Mouse (Mus musculus): Measurements from ENCODE around the gene Jaml. TPM values are rescaled to one million over a fixed set of nuclear protein-coding genes. Genes with fewer than 3 reads are reported as not detected.

Jaml gene
- polyA plus RNA-seq, 1 experiment from 2014 or later = 0.60 TPM

- H3K4me3 ChIP-seq (ENCODE audit: low read length) = no peak overlapping the region
- H3K27me3 ChIP-seq (ENCODE audit: control insufficient read depth, insufficient read depth, low read depth, low read length) = peaks cover 70% of the 10 kb centered on the region
- ATAC-seq (ENCODE audit: low read depth) = no peak
- peaks cover 7% of the 10 kb centered on the region for H3K4me1 ChIP-seq (replicated peaks; ENCODE audit: control insufficient read depth, insufficient read depth, low read length)
- no peak overlapping the region for H3K27ac ChIP-seq (ENCODE audit: low read length)
- no peak overlapping the region for H3K4me2 ChIP-seq (ENCODE audit: low read depth, low read length)
- H3K36me3 ChIP-seq (ENCODE audit: control insufficient read depth, insufficient read depth, low read length) = no peaks in the 10 kb centered on the region
- H3K9ac ChIP-seq (ENCODE audit: low read length) = no peak overlapping the region
- 48% methylated on average over 3 of the region's 3 CpGs for WGBS
- H3K9me3 ChIP-seq (ENCODE audit: control insufficient read depth, low read length) = no peaks in the 10 kb centered on the region
Measured at GRCm38 (mm10) chr9:45142686-45143085, 63.7 kb downstream of the Jaml start.

DNA sequence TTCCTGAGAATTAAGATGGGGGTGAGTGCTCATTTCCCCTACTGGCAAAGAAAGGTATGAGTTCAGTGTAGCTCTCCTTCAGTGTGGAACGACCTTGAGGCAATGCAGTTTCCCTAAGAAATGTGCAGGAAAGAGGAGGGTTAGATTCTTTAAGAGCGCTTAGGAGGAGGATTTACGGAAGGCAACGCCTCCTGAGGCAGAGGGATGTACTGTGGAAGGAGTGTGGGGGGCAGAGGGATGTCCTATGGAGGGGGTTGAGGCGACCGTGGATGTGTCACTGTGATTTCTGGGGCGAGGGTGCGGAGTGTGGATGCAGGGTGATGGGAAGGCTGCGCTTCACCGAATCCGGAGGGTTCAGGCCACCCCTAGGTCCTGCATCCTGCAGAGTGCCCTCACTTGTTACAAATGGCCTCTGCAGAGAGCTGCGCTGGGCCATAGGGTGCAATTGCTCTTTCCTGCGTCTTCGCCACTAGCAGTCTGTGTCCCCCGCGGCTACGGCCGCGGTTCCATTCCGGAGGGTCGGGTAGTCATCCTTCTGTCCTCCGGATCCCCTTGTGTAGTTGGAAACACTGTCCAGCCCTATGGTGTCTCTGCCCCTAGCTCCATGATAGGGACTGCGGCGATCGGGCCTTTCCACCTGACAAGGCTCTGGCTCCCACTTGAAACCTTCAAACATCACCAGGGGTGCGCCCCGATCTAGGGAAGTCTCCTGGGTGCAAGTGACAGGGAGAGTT, 66.7 kb downstream of the Jaml start:
- no peak overlapping the region for H3K27ac ChIP-seq (ENCODE audit: low read length)
- H3K27me3 ChIP-seq (ENCODE audit: control insufficient read depth, insufficient read depth, low read depth, low read length) = peaks cover 44% of the 10 kb centered on the region
- peak overlapping the region; percentile 62 for H3K4me2 ChIP-seq (ENCODE audit: low read depth, low read length)
- H3K36me3 ChIP-seq (ENCODE audit: control insufficient read depth, insufficient read depth, low read length) = no peaks in the 10 kb centered on the region
- no peak for ATAC-seq (ENCODE audit: low read depth)
- no peaks in the 10 kb centered on the region; the same call in 1 of the 2 replicates for H3K4me1 ChIP-seq (replicated peaks; ENCODE audit: control insufficient read depth, insufficient read depth, low read length)
- H3K9ac ChIP-seq (ENCODE audit: low read length) = peak overlapping the region; percentile 33; the same call in 1 of the 2 replicates
- peak overlapping the region; percentile 34 for H3K4me3 ChIP-seq (ENCODE audit: low read length)
- H3K9me3 ChIP-seq (ENCODE audit: control insufficient read depth, low read length) = no peaks in the 10 kb centered on the region
- WGBS = 4% methylated on average over 27 of the region's 27 CpGs

DNA sequence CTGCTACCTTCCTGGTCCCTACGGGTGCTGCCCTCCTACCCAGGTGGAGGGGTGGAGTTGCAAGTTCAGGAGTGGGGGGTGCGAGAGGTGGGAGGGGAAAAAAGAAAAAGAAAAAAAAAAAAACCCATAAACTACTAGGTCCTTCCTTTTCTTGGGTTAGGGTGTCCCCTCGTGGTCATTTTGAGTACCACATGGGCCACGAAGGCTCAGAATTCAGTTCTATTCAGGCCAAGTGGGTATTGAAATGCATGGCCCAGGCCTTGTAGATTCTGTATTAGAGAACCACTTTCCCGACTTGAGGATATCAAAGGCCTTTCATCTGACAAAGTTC, 67.2 kb downstream of the Jaml start:
- Histone ChIP-seq H3K27me3 (ENCODE audit: control insufficient read depth, insufficient read depth, low read depth, low read length) (peaks cover 42% of the 10 kb centered on the region), H3K9ac (ENCODE audit: low read length) (no peak overlapping the region; the same call in 1 of the 2 replicates)

DNA sequence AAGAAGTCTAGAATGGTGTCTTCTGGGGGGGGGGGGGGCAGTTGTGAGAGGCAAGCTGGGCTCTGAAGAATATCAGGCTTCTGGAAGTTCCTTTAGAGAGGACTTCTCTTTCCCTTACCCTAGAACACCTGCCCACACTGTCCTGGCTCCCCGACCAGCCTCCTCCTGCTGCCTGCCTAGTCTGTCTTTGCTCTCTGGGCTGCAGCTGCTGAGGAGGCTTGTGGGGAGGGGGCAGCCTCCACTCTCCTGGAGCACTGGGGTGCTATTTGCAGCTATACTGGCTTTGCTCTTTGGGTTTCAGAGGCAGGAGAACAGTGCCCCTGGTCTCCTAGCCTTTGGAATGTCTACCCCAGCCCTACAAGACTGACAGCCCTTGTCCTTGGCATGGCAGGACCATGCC, 72.0 kb downstream of the Jaml start:
- Histone ChIP-seq H3K27me3 (ENCODE audit: control insufficient read depth, insufficient read depth, low read depth, low read length) (peaks cover 16% of the 10 kb centered on the region), H3K9me3 (ENCODE audit: control insufficient read depth, low read length) (no peaks in the 10 kb centered on the region), H3K4me3 (ENCODE audit: low read length) (no peak overlapping the region), H3K27ac (ENCODE audit: low read length) (no peak overlapping the region), H3K9ac (ENCODE audit: low read length) (no peak overlapping the region), H3K4me2 (ENCODE audit: low read depth, low read length) (no peak overlapping the region), H3K36me3 (ENCODE audit: control insufficient read depth, insufficient read depth, low read length) (no peaks in the 10 kb centered on the region), H3K4me1 (replicated peaks; ENCODE audit: control insufficient read depth, insufficient read depth, low read length) (no peaks in the 10 kb centered on the region; the same call in 1 of the 2 replicates)
- WGBS = 30% methylated on average over 1 of the region's 1 CpGs
- no peak for ATAC-seq (ENCODE audit: low read depth)

More for the DNA sequence above, 67.2 kb downstream of the Jaml start:
- no peaks in the 10 kb centered on the region for H3K9me3 ChIP-seq (ENCODE audit: control insufficient read depth, low read length)
- 0 out of 2 replicates have a peak, but pooled peaks have one; percentile 2 for ATAC-seq (ENCODE audit: low read depth)
- peak overlapping the region; percentile 34 for H3K4me3 ChIP-seq (ENCODE audit: low read length)
- no peaks in the 10 kb centered on the region for H3K36me3 ChIP-seq (ENCODE audit: control insufficient read depth, insufficient read depth, low read length)
- no peaks in the 10 kb centered on the region; the same call in 1 of the 2 replicates for H3K4me1 ChIP-seq (replicated peaks; ENCODE audit: control insufficient read depth, insufficient read depth, low read length)
- no peak overlapping the region for H3K27ac ChIP-seq (ENCODE audit: low read length)
- H3K4me2 ChIP-seq (ENCODE audit: low read depth, low read length) = peak overlapping the region; percentile 62
- WGBS = 2% methylated on average over 5 of the region's 5 CpGs

GRCm38 (mm10) chr9:45153361-45153760, 74.4 kb downstream of the Jaml start:
- ATAC-seq (ENCODE audit: low read depth) = no peak
- H3K9ac ChIP-seq (ENCODE audit: low read length) = no peak overlapping the region
- no peak overlapping the region for H3K4me3 ChIP-seq (ENCODE audit: low read length)
- no peak overlapping the region for H3K27ac ChIP-seq (ENCODE audit: low read length)
- no peaks in the 10 kb centered on the region for H3K27me3 ChIP-seq (ENCODE audit: control insufficient read depth, insufficient read depth, low read depth, low read length)
- no peaks in the 10 kb centered on the region for H3K4me1 ChIP-seq (replicated peaks; ENCODE audit: control insufficient read depth, insufficient read depth, low read length)
- H3K36me3 ChIP-seq (ENCODE audit: control insufficient read depth, insufficient read depth, low read length) = no peaks in the 10 kb centered on the region
- no peaks in the 10 kb centered on the region for H3K9me3 ChIP-seq (ENCODE audit: control insufficient read depth, low read length)
- 55% methylated on average over 7 of the region's 7 CpGs for WGBS
- no peak overlapping the region for H3K4me2 ChIP-seq (ENCODE audit: low read depth, low read length)

Other genes starting within 250 kb of the Jaml start
- 8.1 and 11.7 TPM in 2 replicates for gene Kmt2a, start 197.9 kb upstream of the Jaml start, polyA plus RNA-seq (2015; fragmentation: Nextera tagmentation; extraction: Ambion mirVana)
- 641 and 656 TPM in 2 replicates for gene Atp5l, start 158.4 kb upstream of the Jaml start, polyA plus RNA-seq (2015; fragmentation: Nextera tagmentation; extraction: Ambion mirVana)
- gene Ube4a, start 113.6 kb upstream of the Jaml start, polyA plus RNA-seq (2015; fragmentation: Nextera tagmentation; extraction: Ambion mirVana) = 26.3 and 28.3 TPM in 2 replicates
- gene Cd3g, start 98.8 kb upstream of the Jaml start, polyA plus RNA-seq (2015; fragmentation: Nextera tagmentation; extraction: Ambion mirVana) = 6.2 and 16.7 TPM in 2 replicates
- gene Cd3d, start 97.4 kb upstream of the Jaml start, polyA plus RNA-seq (2015; fragmentation: Nextera tagmentation; extraction: Ambion mirVana) = 2.4 and 6.5 TPM in 2 replicates
- 5.5 and 9.4 TPM in 2 replicates for gene Cd3e, start 69.6 kb upstream of the Jaml start, polyA plus RNA-seq (2015; fragmentation: Nextera tagmentation; extraction: Ambion mirVana)
- 14.2 and 15.9 TPM in 2 replicates for gene Mpzl2, start 39.4 kb upstream of the Jaml start, polyA plus RNA-seq (2015; fragmentation: Nextera tagmentation; extraction: Ambion mirVana)
- 2.2 and 3.0 TPM in 2 replicates for gene Mpzl3, start 24.0 kb upstream of the Jaml start, polyA plus RNA-seq (2015; fragmentation: Nextera tagmentation; extraction: Ambion mirVana)
- 2.7 and 3.0 TPM in 2 replicates for gene Scn2b, start 38.6 kb downstream of the Jaml start, polyA plus RNA-seq (2015; fragmentation: Nextera tagmentation; extraction: Ambion mirVana)
- gene Scn4b, start 59.2 kb downstream of the Jaml start, polyA plus RNA-seq (2015; fragmentation: Nextera tagmentation; extraction: Ambion mirVana) = 0.89 and 1.2 TPM in 2 replicates
- 0.13 and 0.14 TPM in 2 replicates for gene BC049352, start 102.8 kb downstream of the Jaml start, polyA plus RNA-seq (2015; fragmentation: Nextera tagmentation; extraction: Ambion mirVana)
- gene Tmprss4, start 124.9 kb downstream of the Jaml start, polyA plus RNA-seq (2015; fragmentation: Nextera tagmentation; extraction: Ambion mirVana) = 2.5 and 2.8 TPM in 2 replicates
- 1.1 and 1.2 TPM in 2 replicates for gene Il10ra, start 190.0 kb downstream of the Jaml start, polyA plus RNA-seq (2015; fragmentation: Nextera tagmentation; extraction: Ambion mirVana)
- 0.36 and 0.39 TPM in 2 replicates for gene Tmprss13, start 239.9 kb downstream of the Jaml start, polyA plus RNA-seq (2015; fragmentation: Nextera tagmentation; extraction: Ambion mirVana)